Mouse (Mus musculus) embryo, embryonic 9.5 days (tissue): ENCODE data around the gene Atf5.
A peak's percentile ranks its signal among the peaks of the same experiment; 100 is the strongest.

ENCODE experiments used
- DNase-seq: peaks from one replicate; pipeline ENCODE4 v3.0.0-alpha.2; 2017; ENCODE audit errors: extremely low spot score

The Atf5 gene

DNA sequence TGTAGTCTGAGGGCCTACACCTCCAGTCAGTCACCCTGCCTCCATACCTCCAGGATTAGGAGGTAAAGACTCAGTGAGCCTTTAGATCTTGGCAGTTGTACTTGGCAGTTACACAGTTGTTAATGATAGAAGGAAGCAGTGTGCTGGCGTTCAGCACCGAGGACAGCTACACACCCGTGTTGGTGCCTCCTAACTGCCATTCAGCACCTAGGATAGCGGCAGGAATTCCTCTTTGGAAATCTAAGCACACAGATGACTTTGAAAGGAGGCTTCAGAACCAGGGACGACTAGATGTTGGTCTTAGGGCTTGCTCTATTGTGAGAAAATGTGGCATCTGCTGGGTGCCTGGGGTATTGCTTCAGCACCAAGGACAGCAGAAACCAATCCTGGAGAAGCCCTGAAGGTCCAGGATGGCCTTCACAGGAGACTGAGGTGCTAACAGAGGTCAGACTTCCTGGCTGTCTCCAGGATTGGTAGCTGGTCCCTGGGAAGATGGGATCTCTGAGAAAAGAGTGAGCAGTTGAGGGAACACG is 46.3 kb downstream of the Atf5 start:
- peak; percentile 75 for DNase-seq

DNA sequence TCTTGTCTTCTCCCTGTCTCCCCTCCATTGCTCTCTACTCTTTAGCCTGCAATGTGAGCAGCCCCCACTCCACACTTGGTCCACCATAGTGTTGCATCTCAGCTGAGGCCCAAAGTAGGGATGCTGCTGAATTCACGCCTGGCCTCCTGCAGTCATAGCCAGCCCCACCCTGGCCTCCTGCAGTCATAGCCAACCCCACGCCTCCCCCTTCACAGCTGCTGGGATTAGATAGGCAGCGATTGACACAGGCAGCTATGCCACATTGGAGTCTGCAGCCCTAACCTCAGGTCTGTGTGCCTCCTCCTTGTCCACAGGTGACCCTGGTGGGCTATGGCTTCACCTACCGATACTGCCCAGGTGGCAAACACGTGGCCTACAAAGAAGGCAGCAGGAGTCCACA is 48.3 kb downstream of the Atf5 start:
- DNase-seq: no peak
